ENCODE assay signal across 21 mouse cellular contexts in genomic region chr8:64438489-64438888, GRCm38 (mm10).
DNase-seq lines count a peak whose midpoint lies in the region; ATAC-seq and TF ChIP-seq lines count a peak whose summit lies in the region.
"Had no signal": no experiment of that assay in that cellular context is flagged by ENCODE, and none has a peak within 500 bp of the region (broad histone marks: within the 10 kb centered on the region; RNA-seq: fewer than 3 reads in every experiment).

No protein-coding gene starts in this region.

- DNase-seq in hindbrain, embryonic 10.5 days (ENCODE audit: low spot score): peak; percentile 10
- no peak for DNase-seq in hindbrain, embryonic 11.5 days (ENCODE audit: low spot score)
- DNase-seq in limb, embryonic 10.5 days (ENCODE audit: low spot score): peak; percentile 62
- no peak for DNase-seq in left cerebral cortex, adult 2 months (ENCODE audit: extremely low spot score in 1 of 2, low spot score in 2 of 2)
- no peak for DNase-seq in natural killer cell, adult 2 months (ENCODE audit: low spot score in 2 of 2)
- DNase-seq in spleen, postnatal 36 days (ENCODE audit: low spot score in 2 of 2): no peak
- no peak for DNase-seq in cerebellum, postnatal 14 days
- DNase-seq: cerebellum, adult 11 months; cerebellum, adult 9-10 months; cerebellum, postnatal 36 days; forebrain, postnatal 0 days; gastrocnemius, postnatal 36 days; heart, adult 11 months; heart, postnatal 10 days; heart, postnatal 4 days had no signal

- no peak overlapping the region for H3K4me3 ChIP-seq in hindbrain, embryonic 10.5 days
- no peak overlapping the region for H3K4me3 ChIP-seq in hindbrain, embryonic 11.5 days (ENCODE audit: low read depth, low read length)
- no peak overlapping the region for H3K4me3 ChIP-seq in embryonic facial prominence, embryonic 12.5 days
- no peak overlapping the region for H3K4me3 ChIP-seq in limb, embryonic 10.5 days
- H3K4me3 ChIP-seq in left cerebral cortex, adult 2 months: no peak overlapping the region
- H3K4me3 ChIP-seq: embryonic facial prominence, embryonic 13.5 days; forebrain, embryonic 13.5 days; heart, embryonic 10.5 days had no signal

- no peaks in the 10 kb centered on the region for H3K36me3 ChIP-seq in hindbrain, embryonic 10.5 days
- H3K36me3 ChIP-seq in hindbrain, embryonic 11.5 days (ENCODE audit: control insufficient read depth, insufficient read depth, low read length): no peaks in the 10 kb centered on the region
- no peaks in the 10 kb centered on the region for H3K36me3 ChIP-seq in embryonic facial prominence, embryonic 12.5 days
- H3K36me3 ChIP-seq in limb, embryonic 10.5 days: no peaks in the 10 kb centered on the region
- H3K36me3 ChIP-seq: embryonic facial prominence, embryonic 13.5 days; heart, embryonic 10.5 days had no signal

- no peak overlapping the region for H3K4me2 ChIP-seq in hindbrain, embryonic 11.5 days (replicated peaks; ENCODE audit: low read depth, low read length)
- H3K4me2 ChIP-seq in embryonic facial prominence, embryonic 12.5 days (replicated peaks): no peak overlapping the region
- H3K4me2 ChIP-seq: embryonic facial prominence, embryonic 13.5 days; forebrain, embryonic 13.5 days; hindbrain, embryonic 14.5 days had no signal

- no peaks in the 10 kb centered on the region for H3K9me3 ChIP-seq in hindbrain, embryonic 10.5 days
- H3K9me3 ChIP-seq in hindbrain, embryonic 11.5 days (ENCODE audit: control insufficient read depth, low read length): no peaks in the 10 kb centered on the region
- H3K9me3 ChIP-seq in embryonic facial prominence, embryonic 12.5 days: no peaks in the 10 kb centered on the region
- no peaks in the 10 kb centered on the region for H3K9me3 ChIP-seq in limb, embryonic 10.5 days (replicated peaks)
- H3K9me3 ChIP-seq: embryonic facial prominence, embryonic 13.5 days; forebrain, embryonic 13.5 days; heart, embryonic 10.5 days had no signal

- intact Hi-C loops in left cerebral cortex, adult 2 months (cut with DNase I): no loop called here

- no peak for TF ChIP-seq CTCF in left cerebral cortex, adult 2 months (IDR thresholded peaks at IDR 0.05)

- no peak for ATAC-seq in hindbrain, embryonic 11.5 days (ENCODE audit: low FRiP score)
- ATAC-seq in embryonic facial prominence, embryonic 12.5 days (ENCODE audit: insufficient number of reproducible peaks, insufficient read depth, low FRiP score, low TSS enrichment): peak; percentile 69; the same call in 1 of the 2 replicates
- ATAC-seq: forebrain, embryonic 13.5 days; forebrain, postnatal 0 days; intestine, embryonic 16.5 days had no signal

- H3K27me3 ChIP-seq in hindbrain, embryonic 10.5 days (ENCODE audit: insufficient read depth, poor library complexity, severe bottlenecking): no peaks in the 10 kb centered on the region
- H3K27me3 ChIP-seq in hindbrain, embryonic 11.5 days (ENCODE audit: control insufficient read depth, insufficient read depth, low read length): no peaks in the 10 kb centered on the region
- peaks cover 7% of the 10 kb centered on the region; the same call in 1 of the 2 replicates for H3K27me3 ChIP-seq in embryonic facial prominence, embryonic 12.5 days
- H3K27me3 ChIP-seq in limb, embryonic 10.5 days (ENCODE audit: low read depth, poor library complexity, severe bottlenecking): peaks cover 9% of the 10 kb centered on the region; the same call in 1 of the 2 replicates
- H3K27me3 ChIP-seq: forebrain, embryonic 13.5 days had no signal

- WGBS in hindbrain, embryonic 10.5 days: 82% methylated on average over 5 of the region's 5 CpGs
- WGBS in hindbrain, embryonic 11.5 days: 69% methylated on average over 5 of the region's 5 CpGs
- WGBS in embryonic facial prominence, embryonic 12.5 days: 25% methylated on average over 5 of the region's 5 CpGs
- 43% methylated on average over 5 of the region's 5 CpGs for WGBS in limb, embryonic 10.5 days

- H3K27ac ChIP-seq in hindbrain, embryonic 10.5 days: no peak overlapping the region
- no peak overlapping the region for H3K27ac ChIP-seq in hindbrain, embryonic 11.5 days (ENCODE audit: low read depth, low read length)
- no peak overlapping the region for H3K27ac ChIP-seq in embryonic facial prominence, embryonic 12.5 days
- H3K27ac ChIP-seq in limb, embryonic 10.5 days: no peak overlapping the region
- no peak overlapping the region for H3K27ac ChIP-seq in left cerebral cortex, adult 2 months
- H3K27ac ChIP-seq: embryonic facial prominence, embryonic 13.5 days; forebrain, embryonic 13.5 days; heart, embryonic 10.5 days; hindbrain, embryonic 14.5 days had no signal

- no peak overlapping the region for H3K9ac ChIP-seq in hindbrain, embryonic 11.5 days (ENCODE audit: low read depth, low read length)
- no peak overlapping the region for H3K9ac ChIP-seq in embryonic facial prominence, embryonic 12.5 days
- H3K9ac ChIP-seq: embryonic facial prominence, embryonic 13.5 days; forebrain, embryonic 13.5 days; forebrain, postnatal 0 days; hindbrain, embryonic 14.5 days had no signal

- no peaks in the 10 kb centered on the region for H3K4me1 ChIP-seq in hindbrain, embryonic 10.5 days (replicated peaks)
- no peaks in the 10 kb centered on the region for H3K4me1 ChIP-seq in hindbrain, embryonic 11.5 days (replicated peaks; ENCODE audit: control insufficient read depth, insufficient read depth, low read length)
- H3K4me1 ChIP-seq in embryonic facial prominence, embryonic 12.5 days: 0 out of 2 replicates have a peak, but pooled peaks cover 4% of the 10 kb centered on the region
- H3K4me1 ChIP-seq in limb, embryonic 10.5 days: peaks cover 15% of the 10 kb centered on the region
- H3K4me1 ChIP-seq: forebrain, embryonic 13.5 days; heart, embryonic 10.5 days had no signal

Comparison
In these comparisons a context has a peak if more than half of its experiments do, and no peak if none do; other contexts are left out.
1. DNase-seq: peak in hindbrain, embryonic 10.5 days (single experiment) and limb, embryonic 10.5 days (single experiment); none in hindbrain, embryonic 11.5 days (single experiment), left cerebral cortex, adult 2 months (0 of 2), natural killer cell, adult 2 months (0 of 2), spleen, postnatal 36 days (0 of 2) and cerebellum, postnatal 14 days (0 of 2).